Mouse (Mus musculus): ENCODE results near the gene Il1f9. TPM values are rescaled to one million over a fixed set of nuclear protein-coding genes. Genes with fewer than 3 reads are reported as not detected.

Gene Il1f9
- total and polyA plus RNA-seq, 3 experiments = not detected

DNA sequence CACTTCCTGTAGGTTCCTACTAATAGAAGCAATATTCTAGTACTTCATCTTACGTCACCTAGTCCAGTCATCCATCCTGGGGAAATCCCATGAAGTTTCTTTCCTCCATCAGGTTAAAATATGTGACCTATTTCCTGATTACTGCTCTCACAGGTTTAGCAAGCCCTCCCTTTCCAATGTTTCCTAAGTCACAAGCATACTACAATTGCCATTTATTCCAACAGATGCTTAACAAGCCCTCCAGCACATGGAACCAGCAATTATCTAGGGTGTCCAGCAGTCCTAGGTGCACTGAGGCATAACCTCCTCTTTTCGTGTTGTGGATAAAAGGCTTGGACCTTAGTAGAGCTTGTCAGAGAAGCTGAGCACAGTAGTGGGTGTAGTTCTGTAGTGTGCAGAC, 28.8 kb downstream of the Il1f9 start, which contains the start of gene Il1f6:
Gene Il1f6, plus strand, starts transcription at position 301 of the 400 bp plus-strand sequence.
- DNase-seq (ENCODE audit: low read depth, low spot score) = no peak
- H3K36me3 ChIP-seq (ENCODE audit: control insufficient read depth in 1 of 2, insufficient read depth in 2 of 2, low read length in 2 of 2) = no peaks in the 10 kb centered on the region
- no peaks in the 10 kb centered on the region for H3K27me3 ChIP-seq (ENCODE audit: control insufficient read depth in 1 of 2, insufficient read depth in 2 of 2, low read length in 2 of 2)
- no peaks in the 10 kb centered on the region for H3K4me1 ChIP-seq (ENCODE audit: control insufficient read depth in 1 of 2, insufficient read depth in 2 of 2, low read length in 2 of 2)
- H3K27ac ChIP-seq (ENCODE audit: control insufficient read depth, low read depth, low read length) = no peak within 1 kb of the TSS
- no peak within 1 kb of the TSS for H3K9ac ChIP-seq (ENCODE audit: control insufficient read depth, low read depth, low read length, poor library complexity, severe bottlenecking)
- H3K4me3 ChIP-seq (ENCODE audit: control insufficient read depth in 1 of 2, insufficient read depth in 1 of 2, low read depth in 2 of 2, low read length in 2 of 2) = no peak within 1 kb of the TSS
- TF ChIP-seq ZMIZ1 (IDR thresholded peaks at IDR 0.05; ENCODE audit: low read depth, low read length) (no peak), TAL1 (IDR thresholded peaks at IDR 0.05; ENCODE audit: low read length) (no peak), USF1 (IDR thresholded peaks at IDR 0.05; ENCODE audit: low read depth, low read length) (no peak), ETS1 (IDR thresholded peaks at IDR 0.05; ENCODE audit: low read depth, low read length) (no peak), ZC3H11A (IDR thresholded peaks at IDR 0.05; ENCODE audit: low read depth, low read length) (no peak), BHLHE40 (IDR thresholded peaks at IDR 0.05; ENCODE audit: borderline replicate concordance, low read depth, low read length) (no peak), MYB (IDR thresholded peaks at IDR 0.05; ENCODE audit: low read depth, low read length) (no peak), USF2 (IDR thresholded peaks at IDR 0.05; ENCODE audit: borderline replicate concordance in 1 of 2, insufficient read depth in 1 of 2, low read depth in 1 of 2, low read length in 2 of 2) (no peak), CHD2 (IDR thresholded peaks at IDR 0.05; ENCODE audit: low read length) (no peak), MYC (IDR thresholded peaks at IDR 0.05; ENCODE audit: low read depth, low read length) (no peak), POLR2A (IDR thresholded peaks at IDR 0.05; ENCODE audit: control insufficient read depth in 1 of 2, insufficient read depth in 1 of 2, low read depth in 1 of 2, low read length in 2 of 2, poor library complexity in 1 of 2) (no peak), TBP (IDR thresholded peaks at IDR 0.05; ENCODE audit: low read depth, low read length) (no peak), JUND (IDR thresholded peaks at IDR 0.05; ENCODE audit: low read depth, low read length) (no peak)
- no peaks in the 10 kb centered on the region for H3K79me2 ChIP-seq (ENCODE audit: control insufficient read depth, insufficient read depth, low read length, poor library complexity)
- no peaks in the 10 kb centered on the region for H3K9me3 ChIP-seq (replicated peaks; ENCODE audit: insufficient read depth, low read length)

DNA sequence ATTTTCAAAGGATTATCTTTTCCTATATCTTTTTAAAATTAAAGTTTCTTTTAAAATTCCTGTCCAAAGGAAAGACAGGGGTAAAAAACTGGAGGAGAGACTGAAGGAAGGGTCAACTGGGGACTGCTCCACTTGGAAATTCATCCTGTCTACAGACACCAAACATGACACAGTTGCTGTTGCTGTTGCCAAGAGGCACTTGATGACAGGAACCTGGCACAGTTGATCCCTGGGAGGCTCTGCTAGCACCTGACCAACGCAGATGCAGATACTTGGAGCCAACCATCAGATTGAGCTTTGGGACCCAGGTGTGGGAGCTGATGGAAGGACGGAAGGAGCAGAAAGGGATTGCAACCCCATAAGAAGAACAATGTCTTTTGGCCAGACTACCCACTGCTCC, 40.9 kb downstream of the Il1f9 start:
- TF ChIP-seq HCFC1 (IDR thresholded peaks at IDR 0.05; ENCODE audit: low read depth, low read length) = no peak
- no peak for TF ChIP-seq CHD2 (IDR thresholded peaks at IDR 0.05; ENCODE audit: low read length)
- no peak for TF ChIP-seq MAX (IDR thresholded peaks at IDR 0.05; ENCODE audit: low read length)
- TF ChIP-seq MAFK (IDR thresholded peaks at IDR 0.05; ENCODE audit: borderline replicate concordance, low read depth, low read length) = no peak
- no peak for TF ChIP-seq UBTF (IDR thresholded peaks at IDR 0.05; ENCODE audit: borderline replicate concordance, insufficient read depth, low read depth, low read length)
- no peak for TF ChIP-seq ZNF384 (IDR thresholded peaks at IDR 0.05; ENCODE audit: low read depth, low read length)
- no peak for TF ChIP-seq ETS1 (IDR thresholded peaks at IDR 0.05; ENCODE audit: low read depth, low read length)
- no peak for TF ChIP-seq CHD1 (IDR thresholded peaks at IDR 0.05; ENCODE audit: low read depth, low read length)
- no peak for TF ChIP-seq NELFE (IDR thresholded peaks at IDR 0.05; ENCODE audit: low read depth, low read length)
- no peak for TF ChIP-seq TAL1 (IDR thresholded peaks at IDR 0.05; ENCODE audit: low read length)
- no peak for TF ChIP-seq CTCF (IDR thresholded peaks at IDR 0.05 in 2 of 3, conservative IDR thresholded peaks at IDR 0.05 in 1 of 3; ENCODE audit: control insufficient read depth in 1 of 3, insufficient read depth in 1 of 3, low read depth in 2 of 3, low read length in 3 of 3, poor library complexity in 1 of 3, severe bottlenecking in 1 of 3)
- TF ChIP-seq POLR2A (IDR thresholded peaks at IDR 0.05; ENCODE audit: control insufficient read depth in 1 of 2, insufficient read depth in 1 of 2, low read depth in 1 of 2, low read length in 2 of 2, poor library complexity in 1 of 2) = no peak
- TF ChIP-seq MYC (IDR thresholded peaks at IDR 0.05; ENCODE audit: low read depth, low read length) = no peak
- TF ChIP-seq ZKSCAN1 (IDR thresholded peaks at IDR 0.05; ENCODE audit: low read depth, low read length) = no peak
- TF ChIP-seq BHLHE40 (IDR thresholded peaks at IDR 0.05; ENCODE audit: borderline replicate concordance, low read depth, low read length) = no peak
- TF ChIP-seq RCOR1 (IDR thresholded peaks at IDR 0.05; ENCODE audit: low read depth, low read length) = no peak
- Histone ChIP-seq H3K4me1 (ENCODE audit: control insufficient read depth in 1 of 2, insufficient read depth in 2 of 2, low read length in 2 of 2) (no peaks in the 10 kb centered on the region), H3K9ac (ENCODE audit: control insufficient read depth, low read depth, low read length, poor library complexity, severe bottlenecking) (no peak overlapping the region), H3K36me3 (ENCODE audit: control insufficient read depth in 1 of 2, insufficient read depth in 2 of 2, low read length in 2 of 2) (no peaks in the 10 kb centered on the region), H3K9me3 (replicated peaks; ENCODE audit: insufficient read depth, low read length) (no peaks in the 10 kb centered on the region), H3K27ac (ENCODE audit: control insufficient read depth, low read depth, low read length) (no peak overlapping the region), H3K27me3 (ENCODE audit: control insufficient read depth in 1 of 2, insufficient read depth in 2 of 2, low read length in 2 of 2) (no peaks in the 10 kb centered on the region), H3K79me2 (ENCODE audit: control insufficient read depth, insufficient read depth, low read length, poor library complexity) (no peaks in the 10 kb centered on the region), H3K4me3 (ENCODE audit: control insufficient read depth in 1 of 2, insufficient read depth in 1 of 2, low read depth in 2 of 2, low read length in 2 of 2) (no peak overlapping the region)
- no peak for DNase-seq (ENCODE audit: low read depth, low spot score)
